Mouse (Mus musculus) intestine, postnatal 0 days (tissue): ENCODE measurements at regions not wholly inside any gene's neighbourhood (a gene's known extent, or its start where the extent isn't known, plus 50 kb on each side); places are given as distances from the start of the nearest gene placed in this dataset.

Experiments used
- ATAC-seq: fragments of 200-750 bp; cut with Nextera tagmentation; 2 replicates; pipeline ENCODE4 v1.8.0; 2017; ENCODE audit warnings: mild to moderate bottlenecking, moderate TSS enrichment, moderate library complexity
- H3K27ac ChIP-seq: fragments of 300-500 bp; sonication (generic); 2 replicates; pipeline ENCODE4 v1.5.1; 2014; ENCODE audit warnings: mild to moderate bottlenecking, low read depth, low read length, moderate library complexity
- H3K27me3 ChIP-seq: fragments of 300-500 bp; sonication (generic); replicated peaks from 2 replicates; pipeline ENCODE4 v1.6.1; 2014; ENCODE audit warnings: low read length, mixed read lengths; ENCODE audit not compliant: control insufficient read depth, insufficient read depth
- H3K36me3 ChIP-seq: fragments of 300-500 bp; sonication (generic); 2 replicates; pipeline ENCODE4 v1.6.1; 2014; ENCODE audit warnings: mild to moderate bottlenecking, moderate library complexity; ENCODE audit not compliant: control insufficient read depth, insufficient read depth
- H3K4me1 ChIP-seq: fragments of 300-500 bp; sonication (generic); replicated peaks from 2 replicates; pipeline ENCODE4 v1.6.1; 2014; ENCODE audit warnings: antibody characterized with exemption, low read length, mixed read lengths; ENCODE audit not compliant: control insufficient read depth, insufficient read depth
- H3K4me2 ChIP-seq: fragments of 300-500 bp; sonication (generic); replicated peaks from 2 replicates; pipeline ENCODE4 v1.6.1; 2014; ENCODE audit warnings: low read depth, mild to moderate bottlenecking, moderate library complexity
- H3K4me3 ChIP-seq: fragments of 300-500 bp; sonication (generic); 2 replicates; pipeline ENCODE4 v1.5.1; 2014; ENCODE audit warnings: low read depth, low read length
- H3K9ac ChIP-seq: fragments of 300-500 bp; sonication (generic); 2 replicates; pipeline ENCODE4 v1.6.1; 2014; ENCODE audit warnings: mild to moderate bottlenecking, low read depth, low read length
- H3K9me3 ChIP-seq: fragments of 300-500 bp; sonication (generic); 2 replicates; pipeline ENCODE4 v1.6.1; 2016; ENCODE audit warnings: mixed run types; ENCODE audit not compliant: control insufficient read depth
- CTCF ChIP-seq: sonication (generic); IDR thresholded peaks from 2 replicates; pipeline ENCODE4 v1.5.1; 2016; ENCODE audit warnings: low read depth, mild to moderate bottlenecking, control low read depth, antibody characterized with exemption, moderate library complexity
- WGBS: fragments of 180-500 bp; shearing (Covaris S2); extraction: QIAGEN DNeasy Blood & Tissue Kit; methylation state at CpG from one replicate; pipeline ENCODE4 v1.1.7; 2014; 5-methylcytosine and 5-hydroxymethylcytosine counted together

- no peak overlapping the region for H3K4me3 ChIP-seq
- H3K9me3 ChIP-seq: no peaks in the 10 kb centered on the region
- no peak for ATAC-seq
- H3K4me2 ChIP-seq: no peak overlapping the region
- no peaks in the 10 kb centered on the region for H3K27me3 ChIP-seq
- H3K4me1 ChIP-seq: no peaks in the 10 kb centered on the region
- no peaks in the 10 kb centered on the region for H3K36me3 ChIP-seq
- no peak overlapping the region for H3K9ac ChIP-seq
- 84% methylated on average over 4 of the region's 4 CpGs for WGBS
- no peak for TF ChIP-seq CTCF
- H3K27ac ChIP-seq: no peak overlapping the region
These were observed 103.8 kb upstream of the Gli2 start for GRCm38 (mm10) chr1:119157171-119157700.

- ATAC-seq: no peak
- H3K27ac ChIP-seq: no peak overlapping the region
- H3K4me1 ChIP-seq: no peaks in the 10 kb centered on the region
- H3K9me3 ChIP-seq: no peaks in the 10 kb centered on the region
- 94% methylated on average over 4 of the region's 4 CpGs for WGBS
- H3K4me2 ChIP-seq: no peak overlapping the region
- H3K9ac ChIP-seq: no peak overlapping the region
- TF ChIP-seq CTCF: no peak
- H3K27me3 ChIP-seq: no peaks in the 10 kb centered on the region
- no peaks in the 10 kb centered on the region for H3K36me3 ChIP-seq
- no peak overlapping the region for H3K4me3 ChIP-seq
These were observed 100.2 kb upstream of the Gli2 start for GRCm38 (mm10) chr1:119153619-119154018.

GRCm38 (mm10) chr1:119152776-119153175, 99.4 kb upstream of the Gli2 start:
- no peak for TF ChIP-seq CTCF
- no peaks in the 10 kb centered on the region for H3K36me3 ChIP-seq
- H3K9ac ChIP-seq: no peak overlapping the region
- no peaks in the 10 kb centered on the region for H3K9me3 ChIP-seq
- 87% methylated on average over 6 of the region's 6 CpGs for WGBS
- no peak for ATAC-seq
- H3K27me3 ChIP-seq: no peaks in the 10 kb centered on the region
- H3K4me1 ChIP-seq: no peaks in the 10 kb centered on the region
- H3K27ac ChIP-seq: no peak overlapping the region
- no peak overlapping the region for H3K4me2 ChIP-seq
- H3K4me3 ChIP-seq: no peak overlapping the region

- Histone ChIP-seq H3K4me2 (no peak overlapping the region), H3K36me3 (no peaks in the 10 kb centered on the region), H3K9me3 (no peaks in the 10 kb centered on the region), H3K4me1 (no peaks in the 10 kb centered on the region), H3K27me3 (no peaks in the 10 kb centered on the region), H3K27ac (no peak overlapping the region), H3K9ac (no peak overlapping the region), H3K4me3 (no peak overlapping the region)
- WGBS: 68% methylated on average over 2 of the region's 2 CpGs
- ATAC-seq: no peak
- no peak for TF ChIP-seq CTCF
These were observed 94.1 kb upstream of the Gli2 start for GRCm38 (mm10) chr1:119147506-119147905.

- H3K9ac ChIP-seq: no peak overlapping the region
- no peaks in the 10 kb centered on the region for H3K27me3 ChIP-seq
- no peak for TF ChIP-seq CTCF
- H3K9me3 ChIP-seq: no peaks in the 10 kb centered on the region
- H3K36me3 ChIP-seq: no peaks in the 10 kb centered on the region
- no peak for ATAC-seq
- no peaks in the 10 kb centered on the region for H3K4me1 ChIP-seq
- H3K4me2 ChIP-seq: no peak overlapping the region
- no peak overlapping the region for H3K4me3 ChIP-seq
- H3K27ac ChIP-seq: no peak overlapping the region
- WGBS: 66% methylated on average over 11 of the region's 11 CpGs
These were observed 90.4 kb upstream of the Gli2 start for GRCm38 (mm10) chr1:119143808-119144207.

- no peak for TF ChIP-seq CTCF
- Histone ChIP-seq H3K9me3 (no peaks in the 10 kb centered on the region), H3K27ac (no peak overlapping the region), H3K4me1 (no peaks in the 10 kb centered on the region), H3K27me3 (no peaks in the 10 kb centered on the region), H3K4me3 (no peak overlapping the region), H3K9ac (no peak overlapping the region), H3K36me3 (no peaks in the 10 kb centered on the region), H3K4me2 (no peak overlapping the region)
- ATAC-seq: no peak
- WGBS: 89% methylated on average over 3 of the region's 3 CpGs
These were observed 75.6 kb upstream of the Gli2 start for GRCm38 (mm10) chr1:119129039-119129438.

GRCm38 (mm10) chr1:119125561-119125960, 72.1 kb upstream of the Gli2 start:
- Histone ChIP-seq H3K36me3 (no peaks in the 10 kb centered on the region), H3K4me1 (no peaks in the 10 kb centered on the region), H3K9ac (no peak overlapping the region), H3K4me3 (no peak overlapping the region), H3K27me3 (no peaks in the 10 kb centered on the region), H3K4me2 (no peak overlapping the region), H3K9me3 (no peaks in the 10 kb centered on the region), H3K27ac (no peak overlapping the region)
- WGBS: 58% methylated on average over 6 of the region's 6 CpGs
- ATAC-seq: no peak
- TF ChIP-seq CTCF: no peak
